Mouse (Mus musculus) midbrain, embryonic 16.5 days (tissue): ENCODE measurements around the gene Gm17409. TPM values are rescaled to one million over a fixed set of nuclear protein-coding genes. Genes with fewer than 3 reads are reported as not detected.

ENCODE experiments used
- ATAC-seq: fragments of 200-750 bp; cut with Nextera tagmentation; 2 replicates; pipeline ENCODE4 v1.8.0; 2017; ENCODE audit warnings: moderate TSS enrichment
- H3K27ac ChIP-seq: fragments of 300-500 bp; sonication (generic); 2 replicates; pipeline ENCODE4 v1.5.1; 2014; ENCODE audit warnings: mild to moderate bottlenecking, low read length, mixed read lengths
- H3K27me3 ChIP-seq: fragments of 300-500 bp; sonication (generic); 2 replicates; pipeline ENCODE4 v1.6.1; 2014; ENCODE audit warnings: low read depth, low read length, mixed read lengths; ENCODE audit not compliant: control insufficient read depth, insufficient read depth
- H3K36me3 ChIP-seq: fragments of 300-500 bp; sonication (generic); 2 replicates; pipeline ENCODE4 v1.6.1; 2014; ENCODE audit warnings: mild to moderate bottlenecking, low read length, moderate library complexity, mixed read lengths; ENCODE audit not compliant: control insufficient read depth, insufficient read depth
- H3K4me1 ChIP-seq: fragments of 300-500 bp; sonication (generic); 2 replicates; pipeline ENCODE4 v1.6.1; 2014; ENCODE audit warnings: mild to moderate bottlenecking, low read length, mixed read lengths; ENCODE audit not compliant: control insufficient read depth, insufficient read depth
- H3K4me2 ChIP-seq: fragments of 300-500 bp; sonication (generic); 2 replicates; pipeline ENCODE4 v1.6.1; 2014; ENCODE audit warnings: mild to moderate bottlenecking, low read length, mixed read lengths
- H3K4me3 ChIP-seq: fragments of 300-500 bp; sonication (generic); 2 replicates; pipeline ENCODE4 v1.5.1; 2014; ENCODE audit warnings: low read depth, mild to moderate bottlenecking, low read length, moderate library complexity, mixed read lengths
- H3K9ac ChIP-seq: fragments of 300-500 bp; sonication (generic); 2 replicates; pipeline ENCODE4 v1.6.1; 2014; ENCODE audit warnings: low read depth, low read length, mixed read lengths
- H3K9me3 ChIP-seq: fragments of 300-500 bp; sonication (generic); replicated peaks from 2 replicates; pipeline ENCODE4 v1.6.1; 2014; ENCODE audit warnings: mild to moderate bottlenecking, low read length, mixed read lengths; ENCODE audit not compliant: control insufficient read depth, poor library complexity, severe bottlenecking
- WGBS: fragments of 180-500 bp; shearing (Covaris S2); extraction: QIAGEN DNeasy Blood & Tissue Kit; methylation state at CpG from one replicate; pipeline ENCODE4 v1.1.7; 2014; 5-methylcytosine and 5-hydroxymethylcytosine counted together
- polyA plus RNA-seq: library from polyadenylated mRNA; unstranded; fragments of >200 nt; fragmentation: Nextera tagmentation; extraction: Ambion mirVana; gene quantifications from 2 replicates; pipeline ENCODE4 v1.2.1, GENCODE M21; 2015

The Gm17409 gene
- polyA plus RNA-seq, 1 experiment from 2014 or later: not detected

DNA sequence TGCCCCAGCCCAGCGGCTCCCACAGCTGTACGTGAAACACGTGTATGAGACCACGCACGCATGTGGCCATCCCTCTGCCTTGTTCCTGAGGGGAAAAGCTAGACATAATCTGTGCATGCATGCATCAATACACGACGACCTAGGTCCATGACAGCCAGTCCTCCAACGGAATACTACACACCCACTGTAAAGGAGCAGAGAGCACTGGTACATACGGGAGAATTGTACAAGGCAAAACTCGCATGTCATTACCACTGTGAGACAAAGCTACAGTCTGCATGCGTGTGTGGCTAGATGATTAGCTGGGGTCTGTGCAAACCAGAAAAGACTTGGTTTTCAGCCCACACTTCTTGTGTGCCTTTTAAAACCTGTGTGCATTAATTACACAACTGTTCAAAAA is 44.6 kb downstream of the Gm17409 start:
- Histone ChIP-seq H3K4me3 (no peak overlapping the region), H3K9me3 (no peaks in the 10 kb centered on the region), H3K27ac (no peak overlapping the region), H3K4me2 (no peak overlapping the region), H3K9ac (no peak overlapping the region), H3K4me1 (peaks cover 5% of the 10 kb centered on the region; the same call in 1 of the 2 replicates), H3K36me3 (no peaks in the 10 kb centered on the region), H3K27me3 (no peaks in the 10 kb centered on the region)
- ATAC-seq: no peak
- 92% methylated on average over 11 of the region's 11 CpGs for WGBS

DNA sequence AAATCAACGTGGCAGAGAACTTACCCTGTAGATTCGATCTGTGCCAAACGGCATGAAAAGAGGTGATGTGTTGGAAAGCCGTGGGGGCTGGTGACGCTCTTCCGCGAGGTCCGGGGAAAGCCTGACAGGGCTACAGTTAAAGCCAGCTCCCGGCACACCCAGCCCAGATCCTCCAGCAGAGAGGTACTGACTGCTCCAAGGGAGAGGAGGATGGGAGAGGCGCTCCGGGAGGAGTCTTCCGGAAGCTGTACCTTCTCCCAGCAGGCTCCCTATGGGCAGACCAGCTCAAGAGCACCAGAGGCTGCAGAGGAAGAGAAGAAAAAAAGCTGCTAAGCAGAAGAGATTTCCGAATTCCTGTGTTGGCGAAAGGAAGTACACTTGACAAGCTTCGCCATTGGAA is 46.1 kb downstream of the Gm17409 start:
- Histone ChIP-seq H3K36me3 (no peaks in the 10 kb centered on the region), H3K27ac (no peak overlapping the region), H3K9ac (no peak overlapping the region), H3K27me3 (no peaks in the 10 kb centered on the region), H3K4me3 (no peak overlapping the region), H3K4me1 (peaks cover 5% of the 10 kb centered on the region; the same call in 1 of the 2 replicates), H3K9me3 (no peaks in the 10 kb centered on the region), H3K4me2 (0 out of 2 replicates have a peak overlapping the region, but pooled peaks have one; percentile 17)
- ATAC-seq: 0 out of 2 replicates have a peak, but pooled peaks have one; percentile 41
- WGBS: 46% methylated on average over 15 of the region's 15 CpGs

DNA sequence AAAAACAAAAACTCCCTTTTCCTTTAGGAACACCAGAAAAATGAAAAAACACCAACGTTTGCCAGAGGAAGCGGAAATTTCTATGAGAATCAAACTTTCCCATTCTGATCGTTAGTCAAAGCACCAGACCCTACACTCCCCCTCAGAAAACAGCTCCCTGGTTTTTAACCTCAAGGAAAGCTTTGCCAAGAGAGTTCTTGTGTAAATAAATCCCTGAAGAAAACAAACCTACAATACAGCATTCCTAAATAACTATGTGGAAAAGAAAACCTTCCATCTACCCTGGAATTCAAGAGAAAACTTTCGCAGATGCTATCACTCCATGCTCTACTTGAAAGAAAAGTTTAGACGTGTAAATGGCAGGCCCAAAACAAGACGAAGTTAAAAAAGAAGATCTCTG is 47.0 kb downstream of the Gm17409 start:
- ATAC-seq: no peak
- WGBS: 84% methylated on average over 6 of the region's 6 CpGs
- H3K9ac ChIP-seq: no peak overlapping the region
- H3K9me3 ChIP-seq: no peaks in the 10 kb centered on the region
- H3K36me3 ChIP-seq: no peaks in the 10 kb centered on the region
- no peak overlapping the region for H3K27ac ChIP-seq
- H3K4me1 ChIP-seq: peaks cover 5% of the 10 kb centered on the region; the same call in 1 of the 2 replicates
- H3K4me2 ChIP-seq: no peak overlapping the region
- H3K27me3 ChIP-seq: no peaks in the 10 kb centered on the region
- H3K4me3 ChIP-seq: no peak overlapping the region

DNA sequence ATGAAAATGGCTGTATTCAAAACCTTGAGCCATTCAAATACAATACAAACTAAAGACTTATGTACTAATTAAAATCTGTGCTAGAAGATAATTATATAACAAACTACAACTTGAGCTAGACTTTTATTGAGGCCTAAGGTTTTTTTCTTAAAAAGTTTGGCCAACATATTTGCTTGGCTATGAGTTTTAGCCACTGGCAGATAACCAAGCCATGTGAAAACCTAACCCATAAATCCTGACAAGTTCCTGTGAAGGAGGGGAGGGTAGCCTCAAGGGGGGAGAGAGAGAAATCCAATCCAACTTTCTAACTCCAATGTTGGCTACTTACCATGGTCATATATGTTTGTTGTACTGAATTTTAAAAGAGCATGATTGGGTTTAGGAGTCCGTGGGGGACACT is 48.6 kb downstream of the Gm17409 start:
- Histone ChIP-seq H3K4me1 (peaks cover 7% of the 10 kb centered on the region; the same call in 1 of the 2 replicates), H3K4me2 (no peak overlapping the region), H3K36me3 (no peaks in the 10 kb centered on the region), H3K4me3 (no peak overlapping the region), H3K27me3 (no peaks in the 10 kb centered on the region), H3K27ac (no peak overlapping the region), H3K9ac (no peak overlapping the region), H3K9me3 (no peaks in the 10 kb centered on the region)
- ATAC-seq: no peak
- WGBS: 92% methylated on average over 1 of the region's 1 CpGs

Other genes starting within 250 kb of the Gm17409 start
- gene Acvr1c, start 112.2 kb upstream of the Gm17409 start, polyA plus RNA-seq: 0.49 and 0.85 TPM in 2 replicates
- gene Acvr1, start 97.0 kb downstream of the Gm17409 start, polyA plus RNA-seq: 4.4 and 4.9 TPM in 2 replicates
- 14.3 and 16.6 TPM in 2 replicates for gene Upp2, start 97.2 kb downstream of the Gm17409 start, polyA plus RNA-seq